Mouse (Mus musculus) megakaryocyte-erythroid progenitor cell, adult 5-6 weeks (primary cell): ENCODE measurements around the gene Fga. TPM values are rescaled to one million over a fixed set of nuclear protein-coding genes. Genes with fewer than 3 reads are reported as not detected.
A peak's percentile ranks its signal among the peaks of the same experiment; 100 is the strongest.

Experiments used
- ATAC-seq: replicated peaks from 2 replicates; pipeline ENCODE4 v1.8.0; 2016; ENCODE audit warnings: mild to moderate bottlenecking, inconsistent platforms; ENCODE audit not compliant: severe bottlenecking, poor library complexity, low FRiP score, low TSS enrichment
- total RNA-seq, 2 experiments: library from RNA; stranded (forward) in 1 of 2; stranded (reverse) in 1 of 2; fragments of 200-1000, 215-1000 nt in 1 of 2; fragments of >200 nt in 1 of 2; fragmentation: Nextera tagmentation in 1 of 2; gene quantifications; 2 replicates each; pipeline ENCODE4 v1.2.3; 2014 to 2017

The Fga gene
- not detected in 2 replicates for total RNA-seq (2014; fragmentation: Nextera tagmentation)
- total RNA-seq (2017) = not detected in 2 replicates

DNA sequence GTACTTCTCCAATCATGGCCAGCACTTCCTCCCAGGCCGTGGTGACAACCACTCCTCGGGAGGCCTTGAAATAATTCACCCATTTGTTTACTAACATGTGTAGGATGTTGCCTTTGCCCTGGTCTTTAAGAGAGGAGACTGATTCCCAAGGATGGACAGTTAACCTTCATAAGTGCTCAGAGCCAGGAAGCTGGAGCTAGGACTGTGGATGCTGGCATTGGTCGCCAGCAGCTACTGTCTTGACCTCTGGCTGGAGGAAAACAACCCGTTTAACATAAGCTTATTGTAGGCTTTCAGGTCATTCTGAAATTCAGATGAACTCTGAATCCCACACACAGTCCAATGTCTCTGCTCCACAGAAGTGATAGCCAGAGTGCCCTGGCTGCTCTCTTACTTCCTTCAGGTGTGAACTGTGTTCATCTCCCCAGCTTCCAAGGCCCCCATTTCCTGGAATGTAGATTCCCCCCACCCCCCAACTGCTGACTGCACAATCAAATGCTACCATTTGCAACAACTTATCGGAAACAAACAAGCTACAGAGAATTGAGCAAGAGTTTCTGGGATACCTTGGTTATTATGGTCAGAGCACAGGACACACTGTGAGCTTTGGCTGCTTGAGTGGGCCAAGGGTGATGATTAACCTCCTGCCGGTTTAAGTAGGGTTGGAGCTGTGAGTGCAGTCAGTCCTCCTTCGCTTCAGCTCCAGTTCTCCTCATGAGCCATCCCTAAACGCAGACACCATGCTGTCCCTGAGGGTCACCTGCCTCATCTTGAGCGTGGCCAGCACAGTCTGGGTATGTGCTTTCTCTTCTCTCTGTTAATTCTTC lies at the start of gene Fga:
Fga (plus strand) TSS at position 602 of the 827 bp plus-strand sequence.
- no peak for ATAC-seq

DNA sequence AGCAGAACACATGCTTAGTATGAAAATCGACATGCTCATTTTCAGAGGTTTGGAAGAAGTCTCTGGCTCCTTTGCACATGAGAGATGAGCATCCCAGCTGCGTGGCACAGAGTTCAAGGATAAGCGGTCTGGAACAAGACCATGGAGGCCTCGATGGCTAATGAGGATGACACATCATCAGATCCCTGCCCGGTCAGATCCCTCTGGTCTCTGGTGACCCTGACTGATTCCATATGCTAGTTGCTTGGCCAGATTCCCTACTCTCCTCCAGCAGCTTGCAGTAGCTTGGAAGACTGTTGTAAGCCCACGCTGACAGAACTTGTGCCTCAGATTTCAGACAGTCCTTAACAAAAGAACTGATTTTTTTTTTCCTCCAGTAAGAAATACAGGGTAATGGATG lies 45.1 kb upstream of the Fga start:
- ATAC-seq = no peak

DNA sequence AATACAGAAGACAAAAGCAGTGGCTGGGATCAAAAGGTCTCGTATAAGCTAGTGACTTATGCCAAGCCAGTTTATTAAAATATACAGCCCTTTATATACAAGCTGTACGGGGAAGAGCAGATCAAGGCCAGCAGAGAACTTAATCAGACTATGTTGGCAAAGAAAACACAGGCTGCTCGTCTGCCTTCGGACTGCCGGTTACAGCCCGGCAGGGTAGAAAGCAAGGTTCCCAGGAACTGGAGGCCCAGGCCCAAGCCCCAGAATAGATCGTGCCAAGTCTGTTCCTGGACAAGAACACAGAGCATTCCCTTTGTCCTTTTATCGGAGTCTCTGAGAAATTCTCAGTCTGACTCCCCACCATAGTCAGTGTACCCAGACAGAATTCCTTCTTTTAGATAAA lies 44.0 kb upstream of the Fga start:
- no peak for ATAC-seq

DNA sequence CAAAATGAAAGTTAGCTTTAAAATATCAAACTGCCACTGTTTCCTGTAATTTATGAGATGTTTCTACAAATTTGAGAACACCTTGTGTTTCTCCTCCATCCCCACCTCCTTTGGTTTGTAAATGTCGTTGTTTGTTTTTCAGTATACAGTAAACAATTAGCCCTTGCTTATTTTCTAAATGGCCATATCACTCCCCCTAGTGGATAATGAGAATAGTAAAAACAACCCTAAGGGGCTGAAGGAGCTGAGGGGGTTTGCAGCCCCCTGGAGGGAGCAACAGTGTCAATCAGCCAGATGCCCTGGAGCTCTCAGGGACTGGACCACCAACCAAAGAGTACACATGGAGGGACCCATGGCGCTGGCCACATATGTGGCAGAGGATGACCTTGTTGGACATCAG lies 41.0 kb upstream of the Fga start:
- no peak for ATAC-seq

DNA sequence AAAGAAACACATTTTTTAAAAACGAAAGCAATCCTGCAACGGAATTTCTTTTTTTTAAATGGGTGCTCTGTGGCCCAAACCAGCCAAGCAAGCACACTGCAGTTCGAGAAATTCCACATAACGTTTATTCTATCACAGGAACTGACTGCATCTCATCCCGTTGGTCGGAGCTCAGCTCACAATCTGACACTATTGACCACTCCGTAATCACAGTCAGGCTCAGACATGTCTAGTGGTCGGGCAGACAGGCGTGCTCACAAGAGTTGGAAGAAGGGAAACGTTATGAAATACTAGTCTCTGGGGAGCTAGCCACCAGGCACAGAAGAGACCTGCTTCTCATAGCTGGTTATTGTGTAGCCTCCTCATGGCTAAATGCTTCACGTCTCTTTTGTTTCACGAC lies 33.9 kb upstream of the Fga start:
- ATAC-seq = no peak

DNA sequence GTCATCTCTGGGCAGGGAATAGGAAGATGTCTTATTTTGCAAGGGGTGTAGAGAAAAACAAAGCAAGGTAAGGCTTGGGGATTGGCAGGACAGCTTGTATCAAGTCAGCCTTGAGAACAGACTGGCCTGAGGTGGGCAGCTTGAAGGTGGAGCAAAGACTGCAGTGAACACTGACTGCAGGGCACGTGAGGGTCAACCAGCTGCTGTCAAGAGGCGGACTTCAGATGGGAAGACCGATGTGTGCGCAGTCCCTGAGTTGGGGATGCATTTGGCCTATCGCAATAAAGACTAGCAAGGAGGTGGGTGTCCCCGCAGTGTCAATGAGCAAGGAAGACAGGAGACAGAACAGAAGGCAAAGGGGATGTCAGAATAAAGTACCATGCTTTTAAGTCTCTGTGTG lies 32.9 kb upstream of the Fga start:
- ATAC-seq = no peak

DNA sequence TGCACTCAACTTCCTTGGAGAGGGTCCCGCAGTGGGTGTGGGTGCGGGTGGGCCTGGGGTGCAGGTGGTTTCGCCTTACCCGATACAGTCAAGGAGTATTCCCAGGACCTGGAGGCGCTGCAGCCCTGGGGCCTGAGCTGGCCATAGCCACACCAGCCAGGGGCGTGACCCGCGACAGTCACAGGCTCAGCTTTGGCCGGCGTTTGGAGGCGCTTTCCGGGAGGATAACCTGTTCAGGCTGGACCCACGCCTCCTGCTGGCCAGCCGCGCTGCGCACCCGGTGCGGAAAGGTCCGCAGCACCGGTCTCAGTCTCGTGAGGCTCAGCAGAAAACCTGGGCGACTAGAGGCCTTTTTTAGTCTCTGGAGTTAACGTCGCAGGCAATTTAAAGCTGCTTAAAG lies 30.5 kb upstream of the Fga start:
- ATAC-seq = peak; percentile 61; the same call in 1 of the 2 replicates

DNA sequence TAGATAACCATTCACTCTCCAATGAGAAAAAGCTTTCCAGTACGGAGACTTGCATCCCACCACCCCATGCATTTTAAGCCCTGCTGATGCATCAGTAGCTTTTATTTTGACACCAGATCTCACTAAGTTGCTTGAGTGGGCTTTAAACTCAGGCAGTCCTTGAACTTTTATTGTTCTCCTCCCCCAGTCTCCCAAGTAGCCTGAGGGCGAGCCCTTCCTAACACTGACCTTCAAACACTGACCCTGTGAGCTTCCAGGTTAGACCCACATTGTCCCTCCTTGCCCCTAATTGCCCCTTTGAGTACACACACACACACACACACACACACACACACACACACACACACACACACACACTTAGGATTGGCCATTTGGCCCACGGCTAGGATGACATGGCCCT lies 29.2 kb upstream of the Fga start:
- no peak for ATAC-seq

DNA sequence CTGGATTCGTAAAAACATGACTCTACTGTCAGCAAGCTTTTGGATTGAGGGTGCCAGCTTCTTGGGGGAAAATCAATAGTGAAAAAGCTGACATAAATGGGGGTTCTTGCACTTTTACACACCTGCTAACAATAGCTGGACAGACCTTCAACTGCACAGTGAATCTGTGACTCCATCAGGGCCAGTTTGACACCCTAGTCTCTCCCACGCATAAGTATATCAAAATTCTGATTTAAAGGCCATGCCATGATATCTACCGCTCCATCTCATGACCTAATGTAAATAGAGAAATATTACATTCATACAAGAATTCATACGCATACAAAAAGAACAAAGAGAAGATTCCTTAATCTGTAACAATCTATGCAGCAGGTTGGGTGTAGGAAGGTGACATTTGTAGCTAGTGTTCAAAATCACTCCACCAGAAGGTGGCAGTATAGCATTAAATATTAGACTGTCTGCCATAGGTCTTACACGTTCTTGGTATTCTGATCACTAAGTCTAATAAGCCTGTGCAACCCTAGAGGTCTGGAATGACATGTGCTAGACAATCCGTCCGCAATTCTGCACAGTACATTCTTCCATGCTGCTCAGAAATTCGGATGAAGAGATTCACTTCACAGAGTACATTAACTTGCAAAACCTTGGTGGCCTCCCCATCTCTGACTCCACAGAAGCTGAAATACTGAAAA lies 27.0 kb upstream of the Fga start:
- ATAC-seq = peak; percentile 90

DNA sequence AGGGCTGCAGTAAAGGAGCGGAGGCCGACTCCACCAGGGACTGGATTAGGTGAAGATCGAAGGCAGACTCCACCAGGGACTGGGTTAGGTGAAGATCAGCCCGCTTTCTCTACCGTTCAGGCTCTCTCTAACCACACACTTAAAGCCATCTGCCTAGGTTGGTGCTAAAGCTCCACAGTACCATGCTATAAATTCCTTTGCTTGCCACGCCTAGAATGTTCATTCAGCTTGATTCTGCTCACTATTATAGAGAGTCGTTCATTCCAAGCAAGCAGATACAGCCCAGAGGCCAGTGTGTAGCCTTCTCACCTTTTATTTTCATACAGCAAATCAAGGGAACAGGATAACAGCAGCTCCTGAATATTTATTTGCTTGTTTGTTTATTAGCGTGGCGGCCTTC lies 25.9 kb upstream of the Fga start:
- ATAC-seq = no peak

DNA sequence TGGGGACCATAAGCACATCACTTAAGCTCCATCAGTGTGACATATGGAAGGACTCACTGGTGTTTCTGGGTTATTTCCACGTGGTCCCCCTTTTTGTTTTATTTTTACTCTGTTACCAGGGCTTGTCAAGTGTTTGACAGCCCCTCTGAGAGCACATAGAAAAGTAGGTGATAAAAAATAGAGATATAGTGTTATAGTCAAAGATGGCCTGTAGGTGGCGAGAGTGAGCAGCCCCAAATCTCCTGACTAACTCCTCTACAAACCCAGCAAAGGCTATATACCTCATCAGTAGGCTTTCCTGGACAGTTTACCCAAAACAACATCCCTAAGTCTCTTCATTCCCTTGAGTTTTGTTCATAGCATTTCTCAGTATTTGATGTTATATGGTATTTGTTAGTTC lies 23.7 kb upstream of the Fga start:
- ATAC-seq = peak; percentile 81

DNA sequence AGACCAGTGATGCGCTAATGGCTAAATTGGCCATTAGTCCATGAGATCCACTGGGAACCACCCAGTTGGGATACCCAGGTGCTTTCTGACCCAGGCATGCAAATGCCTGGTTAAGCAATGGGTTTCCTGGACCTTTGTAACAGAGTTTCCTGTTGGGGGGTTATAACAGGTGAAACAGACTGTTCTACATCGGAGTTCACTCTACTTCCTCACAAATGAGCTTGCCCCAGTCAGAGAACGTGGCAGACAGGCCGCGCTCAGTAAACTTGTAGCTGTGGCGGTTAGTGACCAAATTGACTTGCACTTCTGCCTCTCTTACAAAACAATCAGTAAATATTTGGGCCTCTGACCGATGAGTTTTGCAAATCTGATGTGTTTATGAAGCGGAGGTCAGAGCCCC lies 22.8 kb upstream of the Fga start:
- ATAC-seq = no peak

DNA sequence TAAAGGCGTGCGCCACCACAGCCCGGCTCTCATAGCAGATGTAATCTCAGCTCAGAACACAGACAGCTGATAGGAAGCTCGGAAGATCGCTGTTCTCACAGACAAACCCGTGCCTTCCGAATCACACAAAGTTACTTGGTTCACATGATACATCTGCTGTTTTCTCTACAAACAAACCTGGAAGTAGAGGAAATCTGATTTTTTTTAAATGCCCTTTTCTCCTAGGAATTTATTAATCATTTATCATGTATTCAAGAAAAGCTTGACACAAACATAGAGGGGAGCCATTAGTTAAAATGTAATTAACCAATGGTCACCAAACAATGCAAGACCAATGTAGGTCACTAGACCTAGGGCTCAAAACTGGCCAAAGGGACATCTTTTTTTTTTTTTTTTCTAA lies 21.1 kb upstream of the Fga start:
- no peak for ATAC-seq

DNA sequence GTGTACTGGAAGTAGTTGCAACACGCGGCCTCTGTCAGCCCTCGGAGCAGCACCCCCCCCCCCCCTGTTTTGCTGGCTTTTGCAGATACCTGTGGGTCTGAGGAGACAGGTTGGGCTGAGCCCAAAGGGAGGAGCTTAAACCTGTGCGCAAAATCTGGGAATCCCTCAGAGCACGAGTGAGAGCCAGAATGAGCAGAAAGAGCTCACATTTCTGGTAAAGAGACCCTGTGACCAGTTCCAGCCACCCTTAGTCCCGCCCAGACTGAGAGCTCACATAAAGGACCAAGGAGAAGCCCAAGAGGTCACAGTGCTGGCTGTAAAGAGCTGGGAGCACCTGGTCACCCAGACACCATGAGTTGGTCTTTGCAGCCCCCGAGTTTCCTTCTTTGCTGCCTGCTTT lies 18.3 kb upstream of the Fga start, which contains the start of gene Fgg:
Fgg (plus strand) TSS at position 168 of the 400 bp plus-strand sequence.
- ATAC-seq = no peak

DNA sequence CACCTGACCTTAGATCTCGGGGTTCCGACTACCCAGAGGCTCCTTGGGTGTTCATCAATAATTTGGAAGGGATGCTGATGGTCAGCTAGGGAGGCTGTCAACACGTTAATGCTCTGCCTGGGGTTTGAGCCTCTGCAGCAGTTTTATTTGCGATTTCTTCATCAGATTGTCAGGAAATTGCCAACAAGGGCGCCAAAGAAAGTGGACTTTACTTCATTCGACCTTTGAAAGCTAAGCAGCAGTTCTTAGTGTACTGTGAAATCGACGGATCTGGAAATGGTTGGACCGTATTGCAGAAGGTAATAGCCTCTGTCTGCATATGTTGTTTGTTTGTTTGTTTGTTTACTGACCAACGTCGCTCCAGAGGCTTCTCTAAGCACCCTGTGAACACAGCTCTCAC lies 15.6 kb upstream of the Fga start:
- no peak for ATAC-seq

DNA sequence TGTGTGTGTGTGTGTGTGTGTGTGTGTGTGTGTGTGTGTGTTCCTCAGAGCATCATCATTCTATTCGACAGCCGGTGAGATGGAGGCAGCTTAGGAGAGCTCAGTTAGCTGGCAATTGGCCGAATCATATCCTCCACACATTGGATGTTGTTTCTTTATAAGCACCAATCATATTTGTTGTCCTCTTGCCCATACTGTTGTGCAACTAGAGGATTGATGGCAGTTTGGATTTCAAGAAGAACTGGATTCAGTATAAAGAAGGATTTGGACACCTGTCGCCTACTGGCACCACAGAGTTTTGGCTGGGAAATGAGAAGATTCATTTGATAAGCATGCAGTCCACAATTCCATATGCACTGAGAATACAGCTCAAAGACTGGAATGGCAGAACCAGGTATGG lies 14.7 kb upstream of the Fga start:
- no peak for ATAC-seq

DNA sequence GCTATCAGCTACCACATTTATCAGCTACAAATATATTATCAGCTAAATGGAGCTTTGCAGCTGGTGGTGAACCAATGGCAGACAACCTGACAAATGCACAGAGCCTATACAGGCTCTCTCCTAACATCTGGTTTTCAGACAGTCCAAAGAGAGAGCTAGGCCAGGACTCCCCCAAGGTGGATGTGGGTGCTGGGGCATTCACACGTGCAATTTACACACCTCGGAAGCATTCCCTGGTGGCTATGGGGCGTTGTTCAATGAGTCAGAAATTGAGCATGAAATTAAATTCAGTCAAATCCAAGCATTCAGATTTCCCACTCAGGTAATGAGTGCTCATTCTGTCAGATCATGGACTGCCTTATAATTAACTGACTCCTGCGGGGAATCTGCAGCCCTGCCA lies 14.3 kb upstream of the Fga start:
- no peak for ATAC-seq

DNA sequence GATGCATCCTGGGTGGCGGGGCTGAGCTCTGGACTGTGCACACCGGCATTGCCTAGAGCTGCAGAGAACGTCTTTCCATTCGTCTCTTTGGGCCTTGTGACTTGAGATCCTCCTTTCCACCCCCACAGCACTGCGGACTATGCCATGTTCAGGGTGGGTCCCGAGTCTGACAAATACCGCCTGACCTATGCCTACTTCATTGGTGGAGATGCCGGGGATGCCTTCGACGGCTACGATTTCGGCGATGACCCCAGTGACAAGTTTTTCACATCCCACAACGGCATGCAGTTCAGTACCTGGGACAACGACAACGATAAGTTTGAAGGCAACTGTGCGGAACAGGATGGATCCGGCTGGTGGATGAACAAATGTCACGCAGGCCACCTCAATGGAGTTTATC lies 13.2 kb upstream of the Fga start:
- ATAC-seq = no peak

DNA sequence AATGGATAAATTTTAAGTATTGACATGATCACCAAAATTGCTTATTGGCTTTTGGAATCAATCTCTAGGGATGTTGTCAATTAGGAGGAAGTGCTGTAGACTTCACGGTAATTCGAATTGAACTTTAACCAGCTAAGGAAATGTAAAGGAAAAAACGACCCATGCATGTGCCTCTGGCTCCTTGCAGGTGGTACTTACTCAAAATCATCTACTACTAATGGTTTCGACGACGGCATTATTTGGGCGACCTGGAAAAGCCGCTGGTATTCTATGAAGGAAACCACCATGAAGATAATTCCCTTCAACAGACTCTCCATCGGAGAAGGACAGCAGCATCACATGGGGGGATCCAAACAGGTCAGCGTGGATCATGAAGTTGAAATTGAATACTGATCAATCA lies 11.9 kb upstream of the Fga start:
- no peak for ATAC-seq

DNA sequence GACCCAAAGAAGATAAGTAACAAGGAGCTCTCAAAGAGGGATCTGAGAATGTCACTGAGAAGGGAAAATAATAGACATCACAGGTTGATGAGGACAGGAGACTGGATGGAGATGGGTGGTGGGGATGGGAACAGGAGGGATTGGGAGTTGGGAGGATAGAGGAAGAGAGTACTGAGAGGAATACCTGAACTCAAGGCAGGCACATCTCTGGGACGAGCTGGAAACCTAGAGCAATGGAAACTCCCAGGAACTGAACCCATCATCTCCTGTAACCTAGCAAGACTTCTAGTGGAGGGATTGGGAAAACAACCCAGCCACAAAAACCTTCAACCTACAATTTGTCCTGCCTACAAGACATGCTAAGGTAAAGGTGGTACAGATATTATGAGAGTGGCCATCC lies 9.6 kb upstream of the Fga start:
- no peak for ATAC-seq

DNA sequence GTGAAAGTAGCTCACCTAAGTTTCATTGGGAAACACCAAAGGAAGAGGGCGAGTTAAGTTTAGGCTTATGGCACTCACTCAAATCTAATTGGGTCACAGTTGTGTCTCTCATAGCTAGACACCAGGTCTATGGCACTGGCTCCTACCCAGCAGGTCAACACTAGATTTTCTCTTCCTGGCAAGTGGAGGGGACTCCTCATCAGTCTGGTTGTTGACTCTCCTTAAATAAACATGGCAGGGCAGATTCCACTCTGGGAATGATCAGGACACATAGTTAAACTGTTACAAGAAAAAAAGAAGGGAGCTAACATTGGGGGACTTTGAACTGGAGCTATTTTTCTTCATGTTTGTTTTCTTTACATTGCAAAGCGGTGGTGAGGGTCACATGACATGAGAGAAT lies 5.5 kb upstream of the Fga start:
- ATAC-seq = no peak
